Mouse (Mus musculus) brain, embryonic 14.5 days (tissue): ENCODE results near the gene Creg2. TPM values are rescaled to one million over a fixed set of nuclear protein-coding genes. Genes with fewer than 3 reads are reported as not detected.

Experiments
- DNase-seq: peaks from one replicate; pipeline ENCODE4 v3.0.0-alpha.2; 2011; ENCODE audit warnings: low read depth
- CTCF ChIP-seq: fragments of 200-500 bp; IDR thresholded peaks from 2 replicates; pipeline ENCODE4 v1.5.1; 2012; ENCODE audit warnings: inconsistent platforms, mild to moderate bottlenecking, moderate library complexity, borderline replicate concordance; ENCODE audit not compliant: insufficient read depth, insufficient read length; ENCODE audit errors: extremely low read depth
- POLR2A ChIP-seq: fragments of 200-500 bp; IDR thresholded peaks from 2 replicates; pipeline ENCODE4 v1.6.1; 2012; ENCODE audit warnings: mild to moderate bottlenecking, inconsistent platforms, borderline replicate concordance; ENCODE audit not compliant: poor library complexity, insufficient read depth, insufficient read length, severe bottlenecking; ENCODE audit errors: extremely low read depth
- polyA plus RNA-seq: library from polyadenylated mRNA; depleted of rRNA; stranded (reverse); fragments of >200 nt; gene quantifications from 2 replicates; pipeline ENCODE4 v1.2.3, GENCODE M21; 2012; rRNA removed

Creg2 gene
- polyA plus RNA-seq, 1 experiment: 4.7 TPM

DNA sequence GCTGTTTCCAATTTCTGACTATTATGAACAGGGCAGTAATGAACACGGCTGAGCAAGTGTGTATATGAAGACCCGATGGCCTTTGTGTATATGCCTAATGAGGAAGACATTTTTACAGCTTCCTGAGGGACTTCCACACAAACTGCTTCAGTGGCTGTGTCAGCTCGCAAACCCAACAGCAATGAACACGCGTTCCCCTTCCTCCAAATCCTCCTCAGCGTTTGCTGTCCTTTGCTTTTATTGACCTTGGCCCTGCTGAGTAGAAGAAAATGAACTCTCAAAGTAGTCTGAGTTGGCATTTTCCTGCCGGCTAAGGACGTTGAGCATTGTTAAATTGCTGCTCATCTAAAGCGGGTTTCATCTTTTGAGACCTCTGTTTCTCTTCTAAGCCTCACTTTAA is 65.9 kb downstream of the Creg2 start:
- TF ChIP-seq POLR2A (no peak), CTCF (no peak)

DNA sequence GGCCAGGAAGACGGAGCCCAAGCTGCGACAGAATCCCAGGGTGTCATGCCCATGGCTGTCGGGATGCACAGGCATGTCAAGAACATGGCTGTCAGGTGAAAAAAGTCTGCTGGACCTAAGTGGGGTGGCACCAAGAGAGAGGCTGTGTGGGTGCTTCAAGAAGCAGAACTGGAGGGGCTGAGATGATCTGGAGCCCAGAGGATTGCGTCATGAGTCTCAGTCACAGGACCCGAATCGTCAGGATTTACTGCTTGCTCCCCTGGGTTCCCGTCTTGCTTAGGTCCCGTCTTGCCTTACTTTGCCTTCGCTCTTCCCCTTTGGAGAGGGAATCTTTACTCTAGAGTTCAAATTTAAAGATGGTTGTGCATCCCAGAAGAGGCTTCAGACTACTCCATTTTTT is 68.1 kb downstream of the Creg2 start:
- DNase-seq: no peak
- TF ChIP-seq POLR2A: no peak
- no peak for TF ChIP-seq CTCF

More for the DNA sequence above, 65.9 kb downstream of the Creg2 start:
- DNase-seq: no peak

DNA sequence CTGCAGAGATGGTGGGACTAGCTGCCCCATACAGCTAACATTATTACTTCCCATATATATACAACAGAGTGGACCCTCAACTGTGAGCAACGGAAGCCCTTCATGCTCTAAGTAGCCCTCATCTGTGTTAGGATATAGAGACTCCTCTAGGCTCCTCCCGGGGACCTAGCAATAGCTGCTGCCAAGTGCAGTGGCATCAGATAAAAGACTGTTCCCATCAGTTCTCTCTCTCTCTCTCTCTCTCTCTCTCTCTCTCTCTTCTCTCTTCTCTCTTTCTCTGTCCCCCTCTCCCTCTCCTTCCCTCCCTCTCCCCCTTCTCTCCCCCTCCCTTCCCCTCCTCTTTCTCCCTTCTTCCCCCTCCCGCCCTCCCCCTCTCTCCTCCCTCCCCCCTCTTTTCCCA is 70.1 kb downstream of the Creg2 start:
- DNase-seq: no peak
- TF ChIP-seq POLR2A (no peak), CTCF (no peak)

DNA sequence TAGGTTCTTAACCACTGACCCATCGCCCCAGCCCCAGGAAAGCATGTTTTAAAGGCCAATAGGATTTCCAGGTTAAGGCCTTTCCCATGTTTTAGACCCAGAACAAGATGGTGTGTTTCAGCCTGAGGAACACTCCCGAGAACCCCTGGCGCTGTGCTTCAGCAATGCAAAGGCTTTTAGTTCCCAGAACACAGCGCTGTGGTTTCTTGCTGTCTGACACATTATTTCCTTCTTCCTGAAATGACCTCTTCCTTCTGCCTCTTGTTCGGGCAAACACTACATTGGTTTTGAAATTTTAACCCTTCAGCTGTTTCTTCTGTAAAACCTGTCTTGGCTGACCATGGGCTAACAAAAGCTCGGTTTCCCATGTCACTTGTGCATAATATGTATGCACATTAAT is 72.1 kb downstream of the Creg2 start:
- TF ChIP-seq POLR2A (no peak), CTCF (no peak)
- no peak for DNase-seq

DNA sequence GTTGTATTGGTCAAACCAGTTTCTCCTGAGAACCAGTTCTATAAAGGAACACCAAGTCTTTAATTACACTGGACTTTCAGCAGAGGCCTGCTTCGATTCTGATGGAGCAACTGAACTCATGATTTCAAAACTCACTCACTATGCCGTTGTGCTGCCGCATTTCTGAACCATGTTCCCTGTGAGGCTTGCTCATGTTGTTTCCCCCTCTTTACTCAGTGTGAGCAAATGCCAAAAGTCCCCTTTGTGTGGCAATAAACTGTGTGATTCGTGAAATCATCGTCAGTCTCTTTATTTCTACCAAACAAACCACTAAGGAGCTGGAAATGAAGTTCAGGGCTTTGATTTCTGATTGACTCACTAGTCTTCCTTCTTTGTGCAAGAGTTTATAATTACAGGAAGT is 72.8 kb downstream of the Creg2 start:
- DNase-seq: no peak
- no peak for TF ChIP-seq CTCF
- no peak for TF ChIP-seq POLR2A

DNA sequence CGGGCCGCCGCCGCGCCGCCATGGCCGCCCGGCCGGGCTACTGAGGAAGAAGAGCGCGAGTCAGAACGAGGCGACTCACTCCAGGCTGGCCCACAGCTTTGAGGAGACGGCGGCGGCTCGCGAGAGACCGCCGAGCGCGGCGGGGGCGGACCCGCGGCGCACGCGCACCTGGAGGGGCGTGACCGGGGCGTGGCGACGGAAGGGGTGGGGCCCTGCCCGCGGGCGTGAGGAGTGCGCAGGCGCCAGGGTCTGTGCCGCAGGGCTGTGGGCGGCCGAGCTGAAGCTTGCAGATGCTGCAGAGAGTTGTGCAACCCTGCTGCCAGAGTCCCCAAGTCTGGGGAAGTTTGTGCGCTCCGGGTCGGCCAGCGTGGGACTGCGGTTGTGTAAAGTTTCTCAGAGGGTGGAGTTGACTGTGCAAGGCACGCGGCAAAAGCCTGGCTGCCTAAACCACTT is 74.0 kb downstream of the Creg2 start, which contains the start of gene Rnf149:
Gene Rnf149 (minus strand): TSS at position 153 of the 453 bp plus-strand sequence.
- DNase-seq: peak; percentile 97
- TF ChIP-seq POLR2A (peak; percentile 94), CTCF (no peak)

DNA sequence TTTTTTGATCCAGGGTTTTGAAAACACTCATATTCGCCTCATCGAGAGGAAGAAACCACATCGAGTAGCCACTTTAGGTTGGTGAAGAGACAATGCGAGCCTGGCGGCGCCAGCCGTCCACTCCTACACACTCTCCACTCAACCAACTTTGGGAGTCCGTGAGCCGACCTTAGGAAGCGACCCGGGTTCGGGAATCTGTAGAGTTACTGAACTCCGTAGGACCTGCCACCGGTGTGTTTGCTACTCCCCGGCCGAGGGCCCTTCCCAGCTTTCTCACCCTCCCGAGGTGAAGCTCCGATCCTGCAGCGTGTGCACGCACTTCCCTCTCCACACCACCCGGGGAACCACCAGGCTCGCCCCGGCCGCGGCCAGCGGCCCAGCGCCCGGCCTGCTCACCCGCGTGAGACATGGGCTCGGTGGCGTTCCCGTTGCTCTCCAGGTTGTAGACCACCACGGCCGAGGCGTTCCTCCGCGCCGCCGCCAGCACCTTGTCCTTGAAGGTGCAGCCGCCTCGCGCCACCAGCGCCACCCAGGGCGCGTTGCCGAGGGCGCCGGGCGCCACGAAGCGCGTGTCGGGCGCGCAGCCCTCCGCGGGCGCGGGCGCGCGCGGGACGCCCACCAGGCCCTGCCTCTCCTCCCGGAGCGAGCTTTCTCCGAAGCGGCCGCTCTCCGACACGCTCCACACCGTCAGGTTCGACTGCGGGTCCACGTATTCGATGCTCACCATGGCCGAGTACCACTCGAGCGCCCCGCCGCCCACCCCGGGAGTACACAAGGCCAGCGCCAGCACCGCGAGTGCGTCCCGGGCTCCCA is 74.6 kb downstream of the Creg2 start:
- DNase-seq: peak; percentile 62
- TF ChIP-seq CTCF (no peak), POLR2A (no peak)

DNA sequence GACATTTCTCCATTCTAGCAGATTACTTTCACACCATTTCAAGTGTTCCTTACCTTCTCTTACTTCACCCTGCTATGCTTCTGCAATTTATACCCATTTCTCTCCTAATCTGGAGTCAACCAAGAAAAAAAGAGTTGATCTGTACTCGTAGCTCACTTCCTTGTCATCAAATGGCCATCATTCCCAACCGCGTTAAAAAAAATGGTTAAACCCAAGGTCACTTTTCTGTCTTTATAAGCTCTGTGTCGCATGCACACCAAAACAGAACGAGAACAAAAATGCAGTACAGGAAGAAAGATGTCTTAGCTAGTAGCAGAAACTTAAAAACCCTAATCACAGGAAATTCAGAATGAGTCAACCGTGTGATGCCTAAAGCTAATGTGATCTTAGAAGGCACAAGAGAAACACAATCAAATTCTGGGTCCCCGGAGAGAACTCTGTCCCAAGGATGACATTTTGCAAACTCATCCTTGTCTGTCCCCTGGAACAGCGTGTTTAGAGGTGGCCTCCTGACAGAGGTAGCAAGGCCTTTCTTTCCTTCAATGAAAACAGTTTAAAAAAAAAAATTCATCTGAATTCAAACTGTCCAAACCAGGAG is 75.4 kb downstream of the Creg2 start:
- TF ChIP-seq CTCF: no peak
- no peak for TF ChIP-seq POLR2A
- no peak for DNase-seq

DNA sequence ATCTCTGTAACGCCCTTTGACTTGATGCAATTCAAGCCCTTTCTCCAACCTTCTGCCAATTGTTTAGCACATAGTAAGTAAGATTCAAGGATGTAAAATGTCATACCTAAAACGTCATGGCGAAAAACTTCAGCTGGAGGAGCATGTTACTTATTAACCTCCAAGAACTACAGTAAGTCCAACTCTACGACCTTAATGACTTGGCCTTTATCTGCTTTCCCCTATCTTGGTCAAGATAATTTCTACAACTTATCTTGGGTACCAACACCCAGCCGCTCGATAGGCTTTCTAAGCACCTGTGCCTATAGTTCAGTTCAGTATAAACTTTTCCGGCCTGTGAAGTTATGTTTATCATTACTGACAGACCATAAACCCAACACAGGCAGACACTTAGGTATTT is 77.4 kb downstream of the Creg2 start:
- no peak for DNase-seq
- TF ChIP-seq POLR2A: no peak
- no peak for TF ChIP-seq CTCF

DNA sequence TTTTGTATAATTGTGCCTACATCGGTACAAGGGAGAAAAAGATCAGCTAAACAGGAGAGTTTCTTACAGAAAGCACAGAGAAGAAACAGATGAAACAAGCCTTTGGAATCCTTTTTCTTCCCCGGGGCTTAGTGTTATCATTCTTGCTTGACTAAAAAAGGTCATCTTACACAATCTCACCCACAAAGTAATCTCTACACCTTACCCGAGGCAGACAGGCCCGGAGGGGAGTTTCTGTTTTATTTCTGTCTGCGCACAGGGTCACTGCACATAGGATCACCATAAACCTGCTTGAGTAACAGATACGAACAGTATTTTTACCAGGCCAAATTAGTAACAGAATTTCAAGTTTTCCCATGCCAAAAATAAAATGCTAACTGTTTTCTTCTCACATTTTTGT is 79.6 kb downstream of the Creg2 start:
- no peak for DNase-seq
- TF ChIP-seq POLR2A (no peak), CTCF (no peak)

Other genes starting within 250 kb of the Creg2 start
- gene Tbc1d8, start 172.7 kb downstream of the Creg2 start, polyA plus RNA-seq: 12.6 and 12.8 TPM in 2 replicates
- gene Cnot11, start 116.5 kb downstream of the Creg2 start, polyA plus RNA-seq: 23.5 and 27.7 TPM in 2 replicates
- 21.9 and 24.4 TPM in 2 replicates for gene Rnf149, start 74.1 kb downstream of the Creg2 start, polyA plus RNA-seq
- gene Rfx8, start 69.5 kb upstream of the Creg2 start, polyA plus RNA-seq: 0.22 and 0.25 TPM in 2 replicates
- not detected in 2 replicates for gene Gm3646, start 153.9 kb upstream of the Creg2 start, polyA plus RNA-seq
- 358 and 424 TPM in 2 replicates for gene Map4k4, start 249.4 kb upstream of the Creg2 start, polyA plus RNA-seq